Mouse (Mus musculus) ES-E14 (cell line): Measurements from ENCODE around the gene Pnpla2.

Experiments
- CHD2 ChIP-seq: IDR thresholded peaks from 2 replicates; pipeline ENCODE4 v1.6.1; 2014; ENCODE audit warnings: mild to moderate bottlenecking, low read depth, low read length, inconsistent platforms
- MAFK ChIP-seq: IDR thresholded peaks from 2 replicates; pipeline ENCODE4 v1.6.1; 2014; ENCODE audit warnings: mild to moderate bottlenecking, low read depth, low read length, inconsistent platforms; ENCODE audit not compliant: insufficient read depth

GRCm38 (mm10) chr7:141432186-141432611 lies 22.8 kb upstream of the Pnpla2 start:
- TF ChIP-seq MAFK, result peak; percentile 74; the same call in 1 of the 2 replicates
- no peak for TF ChIP-seq CHD2
